Mouse (Mus musculus) G1E (cell line): Measurements from ENCODE around the gene Bora. TPM values are rescaled to one million over a fixed set of nuclear protein-coding genes. Genes with fewer than 3 reads are reported as not detected.
A peak's percentile ranks its signal among the peaks of the same experiment; 100 is the strongest.

ENCODE experiments used
- ATAC-seq: 2 replicates; pipeline ENCODE4 v1.8.0; 2016; ENCODE audit warnings: mild to moderate bottlenecking; ENCODE audit not compliant: insufficient number of reproducible peaks, poor library complexity, low FRiP score, severe bottlenecking; ENCODE audit errors: extremely low read depth
- DNase-seq: peaks from one replicate; pipeline ENCODE4 v3.0.0; 2012; ENCODE audit warnings: low spot score
- H3K27me3 ChIP-seq: 2 replicates; pipeline ENCODE4 v1.6.1; 2012; ENCODE audit warnings: mild to moderate bottlenecking, low read length, inconsistent platforms; ENCODE audit not compliant: insufficient read depth
- H3K36me3 ChIP-seq: replicated peaks from 2 replicates; pipeline ENCODE3; 2012; ENCODE audit warnings: mild to moderate bottlenecking, inconsistent platforms
- H3K4me1 ChIP-seq: 2 replicates; pipeline ENCODE4 v1.6.1; 2012; ENCODE audit warnings: low read depth, low read length, inconsistent platforms, mixed read lengths; ENCODE audit not compliant: insufficient read depth
- H3K4me3 ChIP-seq: 2 replicates; pipeline ENCODE4 v1.5.1; 2012; ENCODE audit warnings: low read depth, mild to moderate bottlenecking, inconsistent platforms, low read length, moderate library complexity, mixed read lengths
- H3K9me3 ChIP-seq: replicated peaks from 2 replicates; pipeline ENCODE4 v1.6.1; 2012; ENCODE audit warnings: inconsistent platforms
- CTCF ChIP-seq: IDR thresholded peaks from 2 replicates; pipeline ENCODE4 v1.5.1; 2012; ENCODE audit warnings: low read depth, low read length, inconsistent platforms, mixed read lengths
- GATA1 ChIP-seq: IDR thresholded peaks from 2 replicates; pipeline ENCODE4 v1.6.1; 2012; ENCODE audit warnings: borderline replicate concordance, low read length, inconsistent platforms, mixed read lengths
- GATA2 ChIP-seq: IDR thresholded peaks from 2 replicates; pipeline ENCODE4 v1.6.1; 2012; ENCODE audit warnings: low read depth, low read length, inconsistent platforms, borderline replicate concordance
- POLR2AphosphoS5 ChIP-seq: IDR thresholded peaks from 2 replicates; pipeline ENCODE4 v1.6.1; 2012; ENCODE audit warnings: low read depth, low read length, inconsistent platforms; ENCODE audit not compliant: insufficient replicate concordance
- TAL1 ChIP-seq: conservative IDR thresholded peaks from 2 replicates; pipeline ENCODE4 v1.6.1; 2012; ENCODE audit warnings: low read depth, low read length, inconsistent platforms, mixed read lengths
- polyA plus RNA-seq: library from polyadenylated mRNA; stranded (reverse); fragments of >175 nt; gene quantifications from 2 replicates; pipeline ENCODE4 v1.2.3, GENCODE M21; 2012
- total RNA-seq, 2 experiments: library from RNA; stranded (forward) in 1 of 2; stranded (reverse) in 1 of 2; fragments of 200-1000 nt in 1 of 2; fragments of >200 nt in 1 of 2; fragmentation: Nextera tagmentation in 1 of 2; gene quantifications; 2 replicates each; pipeline ENCODE4 v1.2.3; 2014 to 2017

The Bora gene
- total and polyA plus RNA-seq, 3 experiments = 27.0 to 189 (median 97.6) TPM

GRCm38 (mm10) chr14:99099967-99100587 is 54.1 kb downstream of the Bora start:
- Histone ChIP-seq H3K36me3 (peaks cover 73% of the 10 kb centered on the region), H3K4me3 (peak overlapping the region; percentile 96), H3K4me1 (peaks cover 50% of the 10 kb centered on the region), H3K27me3 (no peaks in the 10 kb centered on the region), H3K9me3 (no peaks in the 10 kb centered on the region)
- no peak for TF ChIP-seq GATA1
- no peak for TF ChIP-seq TAL1
- no peak for TF ChIP-seq CTCF
- TF ChIP-seq GATA2 = no peak
- TF ChIP-seq POLR2AphosphoS5 = no peak
- ATAC-seq (0 out of 2 replicates have a peak, but pooled peaks have one; percentile 31), DNase-seq (peak; percentile 13)

DNA sequence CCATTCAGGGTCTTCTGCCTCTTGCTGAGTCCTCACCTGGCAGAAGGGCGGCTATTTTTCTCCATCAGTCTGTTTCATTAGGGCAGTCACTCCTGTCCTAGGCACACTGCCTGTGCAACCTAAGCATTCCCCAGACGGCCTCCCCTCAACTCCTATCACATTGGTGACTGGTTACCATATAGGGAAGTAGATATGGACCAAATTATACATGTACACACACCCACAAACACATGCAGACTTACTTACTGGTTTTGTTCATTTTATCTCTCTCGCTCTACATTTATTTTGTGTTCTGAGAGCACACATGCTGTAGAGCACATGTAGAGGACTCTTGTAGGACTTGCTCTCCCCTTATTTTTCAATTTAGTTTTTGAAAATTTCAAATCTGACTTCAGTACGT is 57.0 kb downstream of the Bora start:
- Histone ChIP-seq H3K36me3 (peaks cover 71% of the 10 kb centered on the region), H3K4me3 (no peak overlapping the region), H3K9me3 (no peaks in the 10 kb centered on the region), H3K4me1 (peaks cover 31% of the 10 kb centered on the region), H3K27me3 (no peaks in the 10 kb centered on the region)
- ATAC-seq = no peak
- TF ChIP-seq POLR2AphosphoS5 = no peak
- TF ChIP-seq GATA2 = no peak
- no peak for TF ChIP-seq GATA1
- TF ChIP-seq TAL1 = no peak
- no peak for TF ChIP-seq CTCF
- no peak for DNase-seq

DNA sequence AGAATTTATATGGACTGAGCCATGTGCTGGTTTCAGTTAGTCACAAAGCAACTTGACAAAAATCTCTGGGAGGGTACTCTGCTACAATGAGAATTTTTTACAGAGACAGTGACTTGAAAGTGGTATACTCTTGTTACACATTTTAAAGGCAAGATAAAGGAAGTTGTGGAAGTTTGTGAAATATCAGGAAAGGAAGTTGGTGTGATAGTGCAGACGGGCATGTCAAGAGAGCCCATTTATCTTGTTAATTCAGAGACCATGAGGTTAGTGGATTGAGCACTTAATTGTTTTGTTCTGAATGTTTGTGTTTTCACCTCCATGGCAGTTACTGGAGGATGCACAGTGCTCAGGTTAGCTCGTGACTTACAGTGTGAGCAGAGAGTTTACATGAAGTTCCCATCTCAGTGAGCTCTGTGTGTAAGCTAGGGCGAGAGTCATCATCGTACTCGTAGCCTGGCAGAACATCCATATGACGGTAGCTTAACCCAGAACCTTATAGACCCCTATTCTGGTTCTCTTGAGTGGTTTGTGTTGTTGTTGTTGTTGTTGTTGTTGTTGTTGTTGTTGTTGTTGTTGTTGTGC is 58.6 kb downstream of the Bora start:
- no peak for TF ChIP-seq CTCF
- TF ChIP-seq GATA2 = no peak
- no peak for TF ChIP-seq TAL1
- no peak for TF ChIP-seq GATA1
- TF ChIP-seq POLR2AphosphoS5 = no peak

GRCm38 (mm10) chr14:99106671-99107070 is 60.6 kb downstream of the Bora start:
- Histone ChIP-seq H3K36me3 (peaks cover 90% of the 10 kb centered on the region), H3K4me3 (no peak overlapping the region), H3K4me1 (peaks cover 14% of the 10 kb centered on the region), H3K9me3 (no peaks in the 10 kb centered on the region), H3K27me3 (no peaks in the 10 kb centered on the region)
- no peak for ATAC-seq
- no peak for DNase-seq
- no peak for TF ChIP-seq POLR2AphosphoS5
- TF ChIP-seq TAL1 = no peak
- no peak for TF ChIP-seq CTCF
- no peak for TF ChIP-seq GATA2
- no peak for TF ChIP-seq GATA1

More for the DNA sequence above, 58.6 kb downstream of the Bora start:
- Histone ChIP-seq H3K4me1 (peaks cover 22% of the 10 kb centered on the region), H3K4me3 (no peak overlapping the region), H3K9me3 (no peaks in the 10 kb centered on the region), H3K27me3 (no peaks in the 10 kb centered on the region), H3K36me3 (peaks cover 76% of the 10 kb centered on the region)
- ATAC-seq = no peak
- no peak for DNase-seq

GRCm38 (mm10) chr14:99107631-99108187 is 61.7 kb downstream of the Bora start:
- no peak for ATAC-seq
- no peaks in the 10 kb centered on the region for H3K27me3 ChIP-seq
- H3K36me3 ChIP-seq = peaks cover 90% of the 10 kb centered on the region
- H3K4me3 ChIP-seq = no peak overlapping the region
- no peak for DNase-seq
- no peaks in the 10 kb centered on the region for H3K9me3 ChIP-seq
- TF ChIP-seq GATA1 (no peak), TAL1 (no peak), POLR2AphosphoS5 (no peak), GATA2 (no peak), CTCF (no peak)
- peaks cover 9% of the 10 kb centered on the region; the same call in 1 of the 2 replicates for H3K4me1 ChIP-seq

DNA sequence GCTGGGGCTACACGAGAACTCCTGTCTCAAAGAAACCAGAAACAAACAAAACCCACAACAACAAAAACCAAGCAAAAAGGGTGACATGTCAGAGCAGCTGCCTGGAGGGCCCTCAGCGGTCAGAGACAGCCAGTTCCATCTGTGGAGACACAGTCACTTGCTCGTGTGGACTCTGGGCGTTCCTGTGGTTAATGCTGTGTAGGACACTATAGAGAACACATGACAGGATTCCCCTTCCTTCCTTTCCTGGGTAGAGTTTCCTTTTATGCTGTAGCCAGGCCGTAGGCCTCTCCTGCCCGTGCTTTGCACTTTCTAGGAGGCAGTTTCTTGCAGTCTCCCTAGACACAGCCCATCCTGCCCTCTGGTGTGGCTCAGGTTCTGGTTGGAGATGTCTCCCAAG is 62.7 kb downstream of the Bora start:
- DNase-seq (no peak), ATAC-seq (no peak)
- TF ChIP-seq CTCF (no peak), POLR2AphosphoS5 (no peak), GATA1 (no peak), GATA2 (no peak), TAL1 (no peak)
- Histone ChIP-seq H3K27me3 (no peaks in the 10 kb centered on the region), H3K4me3 (no peak overlapping the region), H3K9me3 (no peaks in the 10 kb centered on the region), H3K36me3 (peaks cover 90% of the 10 kb centered on the region), H3K4me1 (peaks cover 5% of the 10 kb centered on the region; the same call in 1 of the 2 replicates)
